Mouse (Mus musculus) ES-Bruce4 (cell line): ENCODE measurements at regions not wholly inside any gene's neighbourhood (a gene's known extent, or its start where the extent isn't known, plus 50 kb on each side); places are given as distances from the start of the nearest gene placed in this dataset.
A peak's percentile ranks its signal among the peaks of the same experiment; 100 is the strongest.

Experiments
- H3K27ac ChIP-seq: 2 replicates; pipeline ENCODE4 v1.5.1; 2012; ENCODE audit warnings: low read length, inconsistent platforms; ENCODE audit not compliant: insufficient read depth
- H3K27me3 ChIP-seq: 2 replicates; pipeline ENCODE4 v1.6.1; 2012; ENCODE audit warnings: mild to moderate bottlenecking, low read length, inconsistent platforms; ENCODE audit not compliant: control insufficient read depth, poor library complexity, insufficient read depth, severe bottlenecking
- H3K36me3 ChIP-seq: 2 replicates; pipeline ENCODE4 v1.6.1; 2012; ENCODE audit warnings: inconsistent platforms, mild to moderate bottlenecking, low read length, moderate library complexity; ENCODE audit not compliant: control insufficient read depth, poor library complexity, insufficient read depth, severe bottlenecking
- H3K4me1 ChIP-seq: one replicate; pipeline ENCODE4 v1.8.1; 2011; ENCODE audit warnings: low read length; ENCODE audit not compliant: control insufficient read depth, insufficient read depth
- H3K4me3 ChIP-seq: 2 replicates; pipeline ENCODE4 v1.5.1; 2011; ENCODE audit warnings: low read depth, mild to moderate bottlenecking, low read length
- H3K9ac ChIP-seq: 2 replicates; pipeline ENCODE4 v1.6.1; 2012; ENCODE audit warnings: low read depth, mild to moderate bottlenecking, inconsistent platforms; ENCODE audit not compliant: poor library complexity, severe bottlenecking
- H3K9me3 ChIP-seq: replicated peaks from 2 replicates; pipeline ENCODE4 v1.6.1; 2012; ENCODE audit warnings: mild to moderate bottlenecking, low read length, inconsistent platforms; ENCODE audit not compliant: control insufficient read depth, poor library complexity, insufficient read depth, severe bottlenecking
- CTCF ChIP-seq: IDR thresholded peaks from one replicate; pipeline ENCODE4 v1.8.1; 2011; ENCODE audit warnings: low read depth, low read length
- EP300 ChIP-seq: IDR thresholded peaks from 2 replicates; pipeline ENCODE4 v1.6.1; 2011; ENCODE audit warnings: low read depth, low read length; ENCODE audit not compliant: insufficient read depth
- POLR2A ChIP-seq: IDR thresholded peaks from one replicate; pipeline ENCODE4 v1.8.1; 2011; ENCODE audit warnings: low read length; ENCODE audit not compliant: insufficient read depth

- no peak overlapping the region for H3K27ac ChIP-seq
- no peaks in the 10 kb centered on the region for H3K4me1 ChIP-seq
- H3K9ac ChIP-seq: no peak overlapping the region
- TF ChIP-seq EP300 (no peak), POLR2A (no peak), CTCF (peak; percentile 25)
- H3K27me3 ChIP-seq: no peaks in the 10 kb centered on the region
- no peaks in the 10 kb centered on the region for H3K36me3 ChIP-seq
- no peak overlapping the region for H3K4me3 ChIP-seq
- no peaks in the 10 kb centered on the region for H3K9me3 ChIP-seq
Measured at GRCm38 (mm10) chr5:133585181-133585580, 514.3 kb upstream of the Castor2 start.

DNA sequence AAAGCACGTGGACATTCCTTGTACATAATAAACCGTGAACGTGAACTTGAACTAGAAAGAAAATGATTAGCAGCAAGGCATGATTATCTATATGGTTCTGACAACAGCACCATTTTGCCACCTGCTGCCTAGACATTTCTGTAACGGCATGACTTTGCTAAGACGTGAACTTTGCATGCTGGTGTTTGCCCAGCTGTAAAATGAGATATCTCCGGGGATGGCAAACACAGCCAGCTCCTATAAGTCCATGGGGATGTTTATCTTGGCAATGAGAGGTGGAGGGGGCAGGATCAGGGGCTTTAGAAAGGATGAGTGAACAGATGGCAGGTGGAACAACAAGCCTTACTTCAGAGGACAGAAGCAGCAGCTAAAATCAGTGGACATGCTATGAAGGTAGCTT lies 522.9 kb upstream of the Castor2 start:
- Histone ChIP-seq H3K36me3 (no peaks in the 10 kb centered on the region), H3K27ac (no peak overlapping the region), H3K9ac (no peak overlapping the region), H3K9me3 (no peaks in the 10 kb centered on the region), H3K27me3 (no peaks in the 10 kb centered on the region), H3K4me3 (no peak overlapping the region), H3K4me1 (no peaks in the 10 kb centered on the region)
- TF ChIP-seq POLR2A (no peak), EP300 (no peak), CTCF (no peak)

DNA sequence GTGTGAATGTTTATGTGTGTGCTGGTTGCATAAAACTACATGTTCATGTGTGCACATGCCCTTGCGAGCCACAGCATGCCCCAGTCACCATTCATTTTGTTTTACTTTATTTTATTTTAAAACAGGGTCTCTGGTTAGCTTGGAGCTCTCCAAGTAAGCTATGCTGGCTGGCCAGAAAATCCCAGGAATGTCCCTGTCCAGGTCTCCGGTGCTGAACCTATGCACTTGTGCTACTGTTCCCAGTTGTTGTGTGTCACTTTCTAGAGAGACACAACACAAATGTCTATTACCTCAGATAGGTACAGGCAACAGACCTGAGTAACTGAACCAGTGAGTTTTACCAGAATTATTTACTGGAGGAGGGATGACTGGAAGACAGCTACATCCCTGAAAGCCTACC lies 530.4 kb upstream of the Castor2 start:
- no peak overlapping the region for H3K4me3 ChIP-seq
- H3K27ac ChIP-seq: no peak overlapping the region
- H3K36me3 ChIP-seq: no peaks in the 10 kb centered on the region
- no peaks in the 10 kb centered on the region for H3K4me1 ChIP-seq
- no peaks in the 10 kb centered on the region for H3K9me3 ChIP-seq
- no peaks in the 10 kb centered on the region for H3K27me3 ChIP-seq
- TF ChIP-seq CTCF (no peak), EP300 (no peak)
- no peak overlapping the region for H3K9ac ChIP-seq

- TF ChIP-seq POLR2A: no peak
- no peak for TF ChIP-seq CTCF
- no peak for TF ChIP-seq EP300
- Histone ChIP-seq H3K9ac (no peak overlapping the region), H3K27ac (no peak overlapping the region), H3K36me3 (no peaks in the 10 kb centered on the region), H3K9me3 (no peaks in the 10 kb centered on the region), H3K27me3 (no peaks in the 10 kb centered on the region), H3K4me3 (no peak overlapping the region), H3K4me1 (no peaks in the 10 kb centered on the region)
Measured at GRCm38 (mm10) chr5:133566506-133566905, 533.0 kb upstream of the Castor2 start.

- no peak overlapping the region for H3K9ac ChIP-seq
- H3K27me3 ChIP-seq: no peaks in the 10 kb centered on the region
- no peak overlapping the region for H3K4me3 ChIP-seq
- no peaks in the 10 kb centered on the region; the same call in 1 of the 2 replicates for H3K9me3 ChIP-seq
- no peak overlapping the region for H3K27ac ChIP-seq
- H3K4me1 ChIP-seq: no peaks in the 10 kb centered on the region
- TF ChIP-seq CTCF (no peak), EP300 (no peak), POLR2A (no peak)
- H3K36me3 ChIP-seq: no peaks in the 10 kb centered on the region
Measured at GRCm38 (mm10) chr5:133550657-133551056, 548.9 kb upstream of the Castor2 start.

DNA sequence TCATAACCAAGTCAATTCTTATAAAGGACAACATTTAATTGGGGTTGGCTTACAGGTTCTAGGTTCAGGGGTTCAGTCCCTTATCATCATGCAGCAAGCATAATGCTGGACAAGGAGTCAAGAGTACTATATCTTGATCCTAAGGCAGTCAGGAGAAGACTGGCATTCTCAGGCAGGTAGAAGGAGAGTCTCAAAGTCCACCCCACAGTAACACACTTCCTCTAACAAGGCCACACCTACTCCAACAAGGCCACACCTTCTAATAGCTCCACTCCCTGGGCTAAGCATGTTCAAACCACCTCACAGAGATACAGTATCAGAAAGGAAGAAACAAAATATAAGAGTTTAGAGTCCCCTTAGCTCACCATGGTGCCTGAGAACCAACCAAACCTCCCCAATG lies 557.3 kb upstream of the Castor2 start:
- TF ChIP-seq POLR2A: no peak
- no peak for TF ChIP-seq EP300
- TF ChIP-seq CTCF: no peak
- no peak overlapping the region for H3K4me3 ChIP-seq
- H3K36me3 ChIP-seq: no peaks in the 10 kb centered on the region
- H3K4me1 ChIP-seq: no peaks in the 10 kb centered on the region
- no peak overlapping the region for H3K27ac ChIP-seq
- H3K9ac ChIP-seq: no peak overlapping the region
- no peaks in the 10 kb centered on the region for H3K9me3 ChIP-seq
- H3K27me3 ChIP-seq: no peaks in the 10 kb centered on the region
